Mouse (Mus musculus) midbrain, embryonic 13.5 days (tissue): Measurements from ENCODE around the gene Ncf1. TPM values are rescaled to one million over a fixed set of nuclear protein-coding genes. Genes with fewer than 3 reads are reported as not detected.
A peak's percentile ranks its signal among the peaks of the same experiment; 100 is the strongest.

Experiments
- ATAC-seq: fragments of 200-750 bp; cut with Nextera tagmentation; 2 replicates; pipeline ENCODE4 v1.8.0; 2017; ENCODE audit warnings: mild to moderate bottlenecking, moderate TSS enrichment, moderate library complexity
- H3K27ac ChIP-seq: fragments of 300-500 bp; sonication (generic); 2 replicates; pipeline ENCODE4 v1.5.1; 2015; ENCODE audit warnings: inconsistent platforms, mild to moderate bottlenecking, moderate library complexity
- H3K27me3 ChIP-seq: fragments of 300-500 bp; sonication (generic); 2 replicates; pipeline ENCODE4 v1.6.1; 2015; ENCODE audit warnings: mild to moderate bottlenecking, inconsistent platforms
- H3K36me3 ChIP-seq: fragments of 300-500 bp; sonication (generic); 2 replicates; pipeline ENCODE4 v1.6.1; 2015; ENCODE audit warnings: mild to moderate bottlenecking, inconsistent platforms
- H3K4me1 ChIP-seq: fragments of 300-500 bp; sonication (generic); replicated peaks from 2 replicates; pipeline ENCODE4 v1.6.1; 2015; ENCODE audit warnings: inconsistent platforms
- H3K4me2 ChIP-seq: fragments of 300-500 bp; sonication (generic); replicated peaks from 2 replicates; pipeline ENCODE4 v1.6.1; 2015; ENCODE audit warnings: moderate library complexity, mild to moderate bottlenecking, inconsistent platforms
- H3K4me3 ChIP-seq: fragments of 300-500 bp; sonication (generic); replicated peaks from 2 replicates; pipeline ENCODE4 v1.5.1; 2015; ENCODE audit warnings: mild to moderate bottlenecking, inconsistent platforms
- H3K9ac ChIP-seq: fragments of 300-500 bp; sonication (generic); replicated peaks from 2 replicates; pipeline ENCODE4 v1.6.1; 2015; ENCODE audit warnings: mild to moderate bottlenecking, inconsistent platforms
- H3K9me3 ChIP-seq: fragments of 300-500 bp; sonication (generic); 2 replicates; pipeline ENCODE4 v1.6.1; 2016; ENCODE audit warnings: mild to moderate bottlenecking, inconsistent platforms
- WGBS: fragments of 180-500 bp; shearing (Covaris S2); methylation state at CpG from one replicate; pipeline ENCODE4 v1.1.7; 2015; 5-methylcytosine and 5-hydroxymethylcytosine counted together
- polyA plus RNA-seq: library from polyadenylated mRNA; unstranded; fragments of >200 nt; fragmentation: Nextera tagmentation; extraction: Ambion mirVana; gene quantifications from 2 replicates; pipeline ENCODE4 v1.2.1, GENCODE M21; 2015

Ncf1 gene
- polyA plus RNA-seq, 1 experiment from 2014 or later: 1.6 TPM

- 80% methylated on average over 5 of the region's 5 CpGs for WGBS
- no peak overlapping the region for H3K27ac ChIP-seq
Observed at GRCm38 (mm10) chr5:134241831-134242230, 12.4 kb upstream of the Ncf1 start.

GRCm38 (mm10) chr5:134237936-134238760, 8.7 kb upstream of the Ncf1 start:
- peak; percentile 89 for ATAC-seq
- Histone ChIP-seq H3K9ac (peak overlapping the region; percentile 49), H3K4me2 (no peak overlapping the region), H3K27me3 (no peaks in the 10 kb centered on the region), H3K9me3 (no peaks in the 10 kb centered on the region), H3K4me1 (peaks cover 44% of the 10 kb centered on the region), H3K4me3 (no peak overlapping the region), H3K27ac (peak overlapping the region; percentile 87), H3K36me3 (peaks cover 78% of the 10 kb centered on the region)
- WGBS: 28% methylated on average over 28 of the region's 28 CpGs

More at GRCm38 (mm10) chr5:134241831-134242230, 12.4 kb upstream of the Ncf1 start:
- Histone ChIP-seq H3K9ac (no peak overlapping the region), H3K27me3 (no peaks in the 10 kb centered on the region), H3K4me1 (peaks cover 21% of the 10 kb centered on the region), H3K4me3 (no peak overlapping the region), H3K4me2 (no peak overlapping the region), H3K9me3 (no peaks in the 10 kb centered on the region), H3K36me3 (peaks cover 99% of the 10 kb centered on the region)
- no peak for ATAC-seq

- Histone ChIP-seq H3K9me3 (no peaks in the 10 kb centered on the region), H3K36me3 (peaks cover 72% of the 10 kb centered on the region), H3K4me1 (peaks cover 44% of the 10 kb centered on the region), H3K4me3 (no peak overlapping the region), H3K27ac (0 out of 2 replicates have a peak overlapping the region, but pooled peaks have one; percentile 87), H3K27me3 (no peaks in the 10 kb centered on the region), H3K9ac (no peak overlapping the region), H3K4me2 (no peak overlapping the region)
- 90% methylated on average over 11 of the region's 11 CpGs for WGBS
- ATAC-seq: no peak
Observed at GRCm38 (mm10) chr5:134237508-134237907, 8.1 kb upstream of the Ncf1 start.

- Histone ChIP-seq H3K4me1 (peaks cover 44% of the 10 kb centered on the region), H3K27me3 (no peaks in the 10 kb centered on the region), H3K4me2 (no peak overlapping the region), H3K9me3 (no peaks in the 10 kb centered on the region), H3K4me3 (no peak overlapping the region), H3K36me3 (peaks cover 65% of the 10 kb centered on the region), H3K27ac (no peak overlapping the region), H3K9ac (no peak overlapping the region)
- 92% methylated on average over 6 of the region's 6 CpGs for WGBS
- ATAC-seq: no peak
Observed at GRCm38 (mm10) chr5:134236796-134237195, 7.4 kb upstream of the Ncf1 start.

- 96% methylated on average over 3 of the region's 3 CpGs for WGBS
- H3K4me2 ChIP-seq: no peak overlapping the region
- 0 out of 2 replicates have a peak overlapping the region, but pooled peaks have one; percentile 60 for H3K27ac ChIP-seq
- ATAC-seq: no peak
- H3K36me3 ChIP-seq: peaks cover 59% of the 10 kb centered on the region
- H3K9ac ChIP-seq: no peak overlapping the region
- peaks cover 44% of the 10 kb centered on the region for H3K4me1 ChIP-seq
- no peaks in the 10 kb centered on the region for H3K27me3 ChIP-seq
- H3K9me3 ChIP-seq: no peaks in the 10 kb centered on the region
- H3K4me3 ChIP-seq: no peak overlapping the region
Observed at GRCm38 (mm10) chr5:134236241-134236640, 6.8 kb upstream of the Ncf1 start.

- no peak overlapping the region for H3K4me2 ChIP-seq
- WGBS: 48% methylated on average over 6 of the region's 6 CpGs
- H3K27ac ChIP-seq: peak overlapping the region; percentile 60
- H3K9me3 ChIP-seq: no peaks in the 10 kb centered on the region
- H3K27me3 ChIP-seq: no peaks in the 10 kb centered on the region
- H3K4me1 ChIP-seq: peaks cover 44% of the 10 kb centered on the region
- no peak for ATAC-seq
- H3K36me3 ChIP-seq: peaks cover 48% of the 10 kb centered on the region
- H3K9ac ChIP-seq: no peak overlapping the region
- no peak overlapping the region for H3K4me3 ChIP-seq
Observed at GRCm38 (mm10) chr5:134235111-134235510, 5.7 kb upstream of the Ncf1 start.

- Histone ChIP-seq H3K27me3 (no peaks in the 10 kb centered on the region), H3K36me3 (peaks cover 39% of the 10 kb centered on the region), H3K9ac (no peak overlapping the region; the same call in 1 of the 2 replicates), H3K27ac (peak overlapping the region; percentile 39; the same call in 1 of the 2 replicates), H3K4me3 (no peak overlapping the region), H3K4me2 (no peak overlapping the region), H3K9me3 (no peaks in the 10 kb centered on the region), H3K4me1 (peaks cover 38% of the 10 kb centered on the region)
- 68% methylated on average over 2 of the region's 2 CpGs for WGBS
- ATAC-seq: no peak
Observed at GRCm38 (mm10) chr5:134234205-134234604, 4.8 kb upstream of the Ncf1 start.

- H3K27ac ChIP-seq: no peak overlapping the region
- H3K9ac ChIP-seq: no peak overlapping the region
- peaks cover 31% of the 10 kb centered on the region for H3K36me3 ChIP-seq
- no peaks in the 10 kb centered on the region for H3K27me3 ChIP-seq
- 73% methylated on average over 7 of the region's 7 CpGs for WGBS
- no peaks in the 10 kb centered on the region for H3K9me3 ChIP-seq
- H3K4me3 ChIP-seq: no peak overlapping the region
- H3K4me1 ChIP-seq: peaks cover 29% of the 10 kb centered on the region
- H3K4me2 ChIP-seq: no peak overlapping the region
- no peak for ATAC-seq
Observed at GRCm38 (mm10) chr5:134233244-134233651, 3.8 kb upstream of the Ncf1 start.

- Histone ChIP-seq H3K36me3 (peaks cover 24% of the 10 kb centered on the region), H3K9ac (no peak overlapping the region), H3K4me3 (no peak overlapping the region), H3K4me2 (no peak overlapping the region), H3K27me3 (no peaks in the 10 kb centered on the region), H3K4me1 (peaks cover 27% of the 10 kb centered on the region), H3K9me3 (no peaks in the 10 kb centered on the region), H3K27ac (no peak overlapping the region)
- ATAC-seq: no peak
- 62% methylated on average over 7 of the region's 7 CpGs for WGBS
Observed at GRCm38 (mm10) chr5:134232568-134232967, 3.1 kb upstream of the Ncf1 start.

GRCm38 (mm10) chr5:134232111-134232510, 2.7 kb upstream of the Ncf1 start:
- 86% methylated on average over 6 of the region's 6 CpGs for WGBS

GRCm38 (mm10) chr5:134231376-134231775, 2.0 kb upstream of the Ncf1 start:
- no peak overlapping the region for H3K27ac ChIP-seq
- H3K4me3 ChIP-seq: no peak overlapping the region
- H3K4me1 ChIP-seq: peaks cover 27% of the 10 kb centered on the region
- ATAC-seq: no peak
- peaks cover 12% of the 10 kb centered on the region for H3K36me3 ChIP-seq
- WGBS: 86% methylated on average over 5 of the region's 5 CpGs
- no peak overlapping the region for H3K4me2 ChIP-seq
- no peaks in the 10 kb centered on the region for H3K9me3 ChIP-seq
- H3K9ac ChIP-seq: no peak overlapping the region
- no peaks in the 10 kb centered on the region for H3K27me3 ChIP-seq

More at GRCm38 (mm10) chr5:134232111-134232510, 2.7 kb upstream of the Ncf1 start:
- Histone ChIP-seq H3K4me2 (no peak overlapping the region), H3K27ac (no peak overlapping the region), H3K27me3 (no peaks in the 10 kb centered on the region), H3K9me3 (no peaks in the 10 kb centered on the region), H3K36me3 (peaks cover 19% of the 10 kb centered on the region), H3K9ac (no peak overlapping the region), H3K4me1 (peaks cover 27% of the 10 kb centered on the region), H3K4me3 (no peak overlapping the region)
- no peak for ATAC-seq

GRCm38 (mm10) chr5:134228249-134228638, 1.2 kb downstream of the Ncf1 start:
- Histone ChIP-seq H3K27me3 (peaks cover 2% of the 10 kb centered on the region; the same call in 1 of the 2 replicates), H3K27ac (no peak overlapping the region), H3K4me3 (no peak overlapping the region), H3K9me3 (no peaks in the 10 kb centered on the region), H3K4me1 (0 out of 2 replicates have a peak, but pooled peaks cover 4% of the 10 kb centered on the region), H3K4me2 (no peak overlapping the region), H3K36me3 (no peaks in the 10 kb centered on the region), H3K9ac (no peak overlapping the region)
- no peak for ATAC-seq
- 87% methylated on average over 6 of the region's 6 CpGs for WGBS
